Comparison of ENCODE assay signal across 10 mouse cellular contexts in the genomic region with DNA sequence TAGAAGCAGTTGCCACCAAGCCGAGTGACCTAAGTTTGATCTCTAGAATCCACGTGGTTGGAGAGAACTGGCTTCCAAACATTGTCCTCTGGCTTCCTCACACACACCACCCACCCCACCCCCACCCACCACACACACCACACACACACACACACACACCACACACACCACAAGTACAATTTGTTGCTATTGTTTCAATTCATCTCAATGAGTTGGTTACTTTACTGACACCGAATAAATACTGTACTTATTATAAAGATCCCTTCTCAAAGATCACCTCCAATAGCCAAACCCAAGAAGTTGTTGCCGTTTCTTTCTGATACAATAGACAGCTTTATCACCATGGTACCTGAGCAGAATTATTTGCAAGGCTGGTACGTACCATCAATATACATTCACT. TPM values are rescaled to one million over a fixed set of nuclear protein-coding genes. Genes with fewer than 3 reads are reported as not detected.
A peak's percentile ranks its signal among the peaks of the same experiment; 100 is the strongest.
DNase-seq lines count a peak whose midpoint lies in the region; ATAC-seq and TF ChIP-seq lines count a peak whose summit lies in the region.
"Had no signal": no experiment of that assay in that cellular context is flagged by ENCODE, and none has a peak within 500 bp of the region (broad histone marks: within the 10 kb centered on the region; RNA-seq: fewer than 3 reads in every experiment).

A gene (minus strand): TSS at position 101 of the 400 bp plus-strand sequence.

- TF ChIP-seq CTCF in forebrain, postnatal 0 days (IDR thresholded peaks at IDR 0.05; ENCODE audit: low read depth) = no peak

- peaks cover 46% of the 10 kb centered on the region for H3K27me3 ChIP-seq in heart, embryonic 15.5 days
- H3K27me3 ChIP-seq in forebrain, postnatal 0 days (ENCODE audit: insufficient read depth, low read length) = peaks cover 34% of the 10 kb centered on the region
- peaks cover 31% of the 10 kb centered on the region for H3K27me3 ChIP-seq in limb, embryonic 11.5 days (ENCODE audit: control insufficient read depth, insufficient read depth, low read length)

- no peak within 1 kb of the TSS for H3K9ac ChIP-seq in heart, embryonic 15.5 days
- peak within 1 kb of the TSS; percentile 75; the same call in 1 of the 2 replicates for H3K9ac ChIP-seq in ES-E14 (ENCODE audit: insufficient read depth, low read depth, low read length, poor library complexity, severe bottlenecking)
- H3K9ac ChIP-seq in forebrain, postnatal 0 days = no peak within 1 kb of the TSS
- no peak within 1 kb of the TSS for H3K9ac ChIP-seq in limb, embryonic 11.5 days (ENCODE audit: low read length)

- no peak for ATAC-seq in heart, embryonic 15.5 days (replicated peaks; ENCODE audit: insufficient number of reproducible peaks, insufficient read depth, low FRiP score, low read depth)
- ATAC-seq in forebrain, postnatal 0 days = no peak
- no peak for ATAC-seq in limb, embryonic 11.5 days (ENCODE audit: insufficient number of reproducible peaks, low FRiP score, low TSS enrichment, low read depth)

- WGBS in heart, embryonic 15.5 days = 75% methylated on average over 5 of the region's 5 CpGs
- 84% methylated on average over 5 of the region's 5 CpGs for WGBS in forebrain, postnatal 0 days
- 79% methylated on average over 5 of the region's 5 CpGs for WGBS in limb, embryonic 11.5 days

- peaks cover 9% of the 10 kb centered on the region for H3K4me1 ChIP-seq in heart, embryonic 15.5 days (replicated peaks)
- peaks cover 7 to 13% of the 10 kb centered on the region in 2 experiments; a peak in 2 of 4 replicates for H3K4me1 ChIP-seq in ES-E14 (ENCODE audit: control insufficient read depth in 2 of 2, insufficient read depth in 2 of 2, low read length in 2 of 2, poor library complexity in 1 of 2)
- no peaks in the 10 kb centered on the region; the same call in 1 of the 2 replicates for H3K4me1 ChIP-seq in forebrain, postnatal 0 days (ENCODE audit: insufficient read depth)
- peaks cover 4% of the 10 kb centered on the region for H3K4me1 ChIP-seq in limb, embryonic 11.5 days (ENCODE audit: control insufficient read depth, insufficient read depth, low read length)

- no peak for DNase-seq in heart, adult 11 months
- no peak for DNase-seq in ES-E14 (ENCODE audit: low read depth, low spot score)
- no peak for DNase-seq in forebrain, postnatal 0 days
- DNase-seq in limb, embryonic 11.5 days (ENCODE audit: low spot score) = no peak
- DNase-seq in spleen, postnatal 36 days (ENCODE audit: low spot score in 2 of 2) = no peak
- no peak for DNase-seq in cerebellum, postnatal 36 days
- no peak for DNase-seq in lung, adult 18-20 months
- DNase-seq: adrenal gland, postnatal 36 days; kidney, adult 8-10 months had no signal

- peak within 1 kb of the TSS; percentile 63 for H3K4me2 ChIP-seq in heart, embryonic 15.5 days
- H3K4me2 ChIP-seq in forebrain, postnatal 0 days (ENCODE audit: low read depth) = peak within 1 kb of the TSS; percentile 64
- peak within 1 kb of the TSS; percentile 75; the same call in 1 of the 2 replicates for H3K4me2 ChIP-seq in limb, embryonic 11.5 days (ENCODE audit: low read depth, severe bottlenecking)

- H3K36me3 ChIP-seq in heart, embryonic 15.5 days = no peaks in the 10 kb centered on the region
- no peaks in the 10 kb centered on the region for H3K36me3 ChIP-seq in ES-E14 (ENCODE audit: control insufficient read depth, insufficient read depth, low read length, poor library complexity, severe bottlenecking)
- no peaks in the 10 kb centered on the region for H3K36me3 ChIP-seq in forebrain, postnatal 0 days (ENCODE audit: insufficient read depth)
- no peaks in the 10 kb centered on the region for H3K36me3 ChIP-seq in limb, embryonic 11.5 days (ENCODE audit: control insufficient read depth, insufficient read depth, low read length)

- no peak within 1 kb of the TSS for H3K27ac ChIP-seq in heart, embryonic 15.5 days
- H3K27ac ChIP-seq in ES-E14 (ENCODE audit: insufficient read depth, low read depth, low read length, poor library complexity, severe bottlenecking) = no peak within 1 kb of the TSS
- H3K27ac ChIP-seq in forebrain, postnatal 0 days (ENCODE audit: low read depth, low read length) = no peak within 1 kb of the TSS
- no peak within 1 kb of the TSS for H3K27ac ChIP-seq in limb, embryonic 11.5 days (replicated peaks; ENCODE audit: low read depth, low read length)

- in situ Hi-C loops in ES-E14 (cut with MboI; ENCODE audit: low sequenced_read_pairs in 2 of 2, unreplicated experiment in 2 of 2) = no loop called here

- no peaks in the 10 kb centered on the region for H3K9me3 ChIP-seq in heart, embryonic 15.5 days (replicated peaks)
- no peaks in the 10 kb centered on the region for H3K9me3 ChIP-seq in ES-E14 (ENCODE audit: control insufficient read depth, insufficient read depth, low read depth, low read length)
- H3K9me3 ChIP-seq in forebrain, postnatal 0 days (ENCODE audit: low read length) = no peaks in the 10 kb centered on the region
- H3K9me3 ChIP-seq in limb, embryonic 11.5 days (ENCODE audit: control insufficient read depth, low read length) = no peaks in the 10 kb centered on the region

- H3K4me3 ChIP-seq in heart, embryonic 15.5 days = peak within 1 kb of the TSS; percentile 42
- H3K4me3 ChIP-seq in ES-E14 (ENCODE audit: insufficient read depth in 1 of 2, low read depth in 1 of 2, low read length in 2 of 2, poor library complexity in 1 of 2, severe bottlenecking in 1 of 2) = peak within 1 kb of the TSS; percentile 62 to 80; a peak in 2 of 4 replicates
- peak within 1 kb of the TSS; percentile 37 for H3K4me3 ChIP-seq in forebrain, postnatal 0 days (ENCODE audit: low read depth, low read length)
- H3K4me3 ChIP-seq in limb, embryonic 11.5 days (ENCODE audit: low read depth, low read length) = peak within 1 kb of the TSS; percentile 33

TF ChIP-seq in ES-E14, 5 proteins besides CTCF, POLR2A, EP300 and RAD21:
- TF ChIP-seq ZC3H11A (IDR thresholded peaks at IDR 0.05; ENCODE audit: borderline replicate concordance, low read depth, low read length) (no peak), ZNF384 (IDR thresholded peaks at IDR 0.05; ENCODE audit: low read depth, low read length) (no peak), CHD2 (IDR thresholded peaks at IDR 0.05; ENCODE audit: low read depth, low read length) (no peak), HCFC1 (IDR thresholded peaks at IDR 0.05; ENCODE audit: borderline replicate concordance, insufficient read depth, low read length) (no peak), MAFK (IDR thresholded peaks at IDR 0.05; ENCODE audit: insufficient read depth, low read depth, low read length) (no peak)

RNA-seq across cellular contexts. Expression of the gene that starts here (rescaled TPM):
- polyA plus RNA-seq in heart, embryonic 15.5 days (2015; fragmentation: Nextera tagmentation; extraction: Ambion mirVana) = 0.33 TPM in 1 of 2 replicates, not detected in the other
- total RNA-seq in ES-E14 (2012; rRNA removed) = 1.1 and 1.5 TPM in 2 replicates
- total RNA-seq in forebrain, postnatal 0 days (2014; rRNA removed) = 2.8 and 6.9 TPM in 2 replicates
- 6.7 and 9.6 TPM in 2 replicates for polyA plus RNA-seq in forebrain, postnatal 0 days (2015; fragmentation: Nextera tagmentation; extraction: Ambion mirVana)
- 1.1 and 1.2 TPM in 2 replicates for polyA plus RNA-seq in limb, embryonic 11.5 days (2014; fragmentation: Nextera tagmentation; extraction: Ambion mirVana)
- total RNA-seq: adrenal gland, postnatal 36 days had no signal
